Mouse (Mus musculus) midbrain, embryonic 16.5 days (tissue): ENCODE measurements around the gene M1ap. TPM values are rescaled to one million over a fixed set of nuclear protein-coding genes. Genes with fewer than 3 reads are reported as not detected.

Experiments
- ATAC-seq: fragments of 200-750 bp; cut with Nextera tagmentation; 2 replicates; pipeline ENCODE4 v1.8.0; 2017; ENCODE audit warnings: moderate TSS enrichment
- H3K27ac ChIP-seq: fragments of 300-500 bp; sonication (generic); 2 replicates; pipeline ENCODE4 v1.5.1; 2014; ENCODE audit warnings: mild to moderate bottlenecking, low read length, mixed read lengths
- H3K27me3 ChIP-seq: fragments of 300-500 bp; sonication (generic); 2 replicates; pipeline ENCODE4 v1.6.1; 2014; ENCODE audit warnings: low read depth, low read length, mixed read lengths; ENCODE audit not compliant: control insufficient read depth, insufficient read depth
- H3K36me3 ChIP-seq: fragments of 300-500 bp; sonication (generic); 2 replicates; pipeline ENCODE4 v1.6.1; 2014; ENCODE audit warnings: mild to moderate bottlenecking, low read length, moderate library complexity, mixed read lengths; ENCODE audit not compliant: control insufficient read depth, insufficient read depth
- H3K4me1 ChIP-seq: fragments of 300-500 bp; sonication (generic); 2 replicates; pipeline ENCODE4 v1.6.1; 2014; ENCODE audit warnings: mild to moderate bottlenecking, low read length, mixed read lengths; ENCODE audit not compliant: control insufficient read depth, insufficient read depth
- H3K4me2 ChIP-seq: fragments of 300-500 bp; sonication (generic); 2 replicates; pipeline ENCODE4 v1.6.1; 2014; ENCODE audit warnings: mild to moderate bottlenecking, low read length, mixed read lengths
- H3K4me3 ChIP-seq: fragments of 300-500 bp; sonication (generic); 2 replicates; pipeline ENCODE4 v1.5.1; 2014; ENCODE audit warnings: low read depth, mild to moderate bottlenecking, low read length, moderate library complexity, mixed read lengths
- H3K9ac ChIP-seq: fragments of 300-500 bp; sonication (generic); 2 replicates; pipeline ENCODE4 v1.6.1; 2014; ENCODE audit warnings: low read depth, low read length, mixed read lengths
- H3K9me3 ChIP-seq: fragments of 300-500 bp; sonication (generic); replicated peaks from 2 replicates; pipeline ENCODE4 v1.6.1; 2014; ENCODE audit warnings: mild to moderate bottlenecking, low read length, mixed read lengths; ENCODE audit not compliant: control insufficient read depth, poor library complexity, severe bottlenecking
- WGBS: fragments of 180-500 bp; shearing (Covaris S2); extraction: QIAGEN DNeasy Blood & Tissue Kit; methylation state at CpG from one replicate; pipeline ENCODE4 v1.1.7; 2014; 5-methylcytosine and 5-hydroxymethylcytosine counted together
- polyA plus RNA-seq: library from polyadenylated mRNA; unstranded; fragments of >200 nt; fragmentation: Nextera tagmentation; extraction: Ambion mirVana; gene quantifications from 2 replicates; pipeline ENCODE4 v1.2.1, GENCODE M21; 2015

Gene M1ap
- polyA plus RNA-seq, 1 experiment from 2014 or later, result not detected

- no peak for ATAC-seq
- no peak overlapping the region for H3K9ac ChIP-seq
- H3K4me3 ChIP-seq, result no peak overlapping the region
- no peaks in the 10 kb centered on the region for H3K4me1 ChIP-seq
- no peaks in the 10 kb centered on the region for H3K9me3 ChIP-seq
- WGBS, result 77% methylated on average over 4 of the region's 4 CpGs
- no peaks in the 10 kb centered on the region; the same call in 1 of the 2 replicates for H3K27me3 ChIP-seq
- no peaks in the 10 kb centered on the region for H3K36me3 ChIP-seq
- no peak overlapping the region for H3K4me2 ChIP-seq
- H3K27ac ChIP-seq, result no peak overlapping the region
These were observed 74.3 kb downstream of the M1ap start for GRCm38 (mm10) chr6:83020836-83021593.

- Histone ChIP-seq H3K27ac (no peak overlapping the region), H3K4me2 (no peak overlapping the region), H3K4me1 (no peaks in the 10 kb centered on the region), H3K9me3 (no peaks in the 10 kb centered on the region), H3K36me3 (no peaks in the 10 kb centered on the region), H3K4me3 (no peak overlapping the region), H3K27me3 (no peaks in the 10 kb centered on the region; the same call in 1 of the 2 replicates), H3K9ac (no peak overlapping the region)
- WGBS, result 92% methylated on average over 9 of the region's 9 CpGs
- no peak for ATAC-seq
These were observed 76.3 kb downstream of the M1ap start for GRCm38 (mm10) chr6:83023008-83023407.

GRCm38 (mm10) chr6:83023786-83024185 lies 77.1 kb downstream of the M1ap start:
- no peaks in the 10 kb centered on the region for H3K36me3 ChIP-seq
- no peak overlapping the region for H3K27ac ChIP-seq
- H3K9ac ChIP-seq, result no peak overlapping the region
- H3K4me1 ChIP-seq, result no peaks in the 10 kb centered on the region
- no peak overlapping the region for H3K4me3 ChIP-seq
- H3K4me2 ChIP-seq, result no peak overlapping the region
- no peaks in the 10 kb centered on the region for H3K9me3 ChIP-seq
- ATAC-seq, result no peak
- WGBS, result 93% methylated on average over 2 of the region's 2 CpGs
- H3K27me3 ChIP-seq, result no peaks in the 10 kb centered on the region; the same call in 1 of the 2 replicates

GRCm38 (mm10) chr6:83024421-83024820 lies 77.7 kb downstream of the M1ap start:
- no peaks in the 10 kb centered on the region for H3K36me3 ChIP-seq
- H3K27ac ChIP-seq, result no peak overlapping the region
- H3K4me3 ChIP-seq, result no peak overlapping the region
- no peaks in the 10 kb centered on the region for H3K9me3 ChIP-seq
- H3K4me1 ChIP-seq, result no peaks in the 10 kb centered on the region
- no peak for ATAC-seq
- no peak overlapping the region for H3K4me2 ChIP-seq
- WGBS, result 72% methylated on average over 4 of the region's 4 CpGs
- H3K9ac ChIP-seq, result no peak overlapping the region
- H3K27me3 ChIP-seq, result no peaks in the 10 kb centered on the region; the same call in 1 of the 2 replicates

- no peaks in the 10 kb centered on the region for H3K9me3 ChIP-seq
- 92% methylated on average over 4 of the region's 4 CpGs for WGBS
- no peak overlapping the region for H3K4me3 ChIP-seq
- no peak for ATAC-seq
- no peaks in the 10 kb centered on the region for H3K36me3 ChIP-seq
- no peaks in the 10 kb centered on the region for H3K4me1 ChIP-seq
- no peaks in the 10 kb centered on the region; the same call in 1 of the 2 replicates for H3K27me3 ChIP-seq
- H3K4me2 ChIP-seq, result no peak overlapping the region
- H3K27ac ChIP-seq, result no peak overlapping the region
- no peak overlapping the region for H3K9ac ChIP-seq
These were observed 78.5 kb downstream of the M1ap start for GRCm38 (mm10) chr6:83025221-83025620.

- Histone ChIP-seq H3K27me3 (peaks cover 7% of the 10 kb centered on the region), H3K9ac (no peak overlapping the region), H3K4me2 (no peak overlapping the region), H3K27ac (no peak overlapping the region), H3K4me3 (no peak overlapping the region), H3K9me3 (no peaks in the 10 kb centered on the region), H3K36me3 (no peaks in the 10 kb centered on the region), H3K4me1 (peaks cover under 1% of the 10 kb centered on the region; the same call in 1 of the 2 replicates)
- ATAC-seq, result no peak
- WGBS, result 69% methylated on average over 8 of the region's 8 CpGs
These were observed 80.6 kb downstream of the M1ap start for GRCm38 (mm10) chr6:83027293-83027692.

- no peaks in the 10 kb centered on the region for H3K36me3 ChIP-seq
- no peak overlapping the region for H3K4me2 ChIP-seq
- H3K4me3 ChIP-seq, result no peak overlapping the region
- peaks cover 7% of the 10 kb centered on the region for H3K27me3 ChIP-seq
- no peak overlapping the region for H3K9ac ChIP-seq
- no peak for ATAC-seq
- H3K4me1 ChIP-seq, result peaks cover 4% of the 10 kb centered on the region; the same call in 1 of the 2 replicates
- no peak overlapping the region for H3K27ac ChIP-seq
- no peaks in the 10 kb centered on the region for H3K9me3 ChIP-seq
- WGBS, result 60% methylated on average over 7 of the region's 9 CpGs
These were observed 81.0 kb downstream of the M1ap start for GRCm38 (mm10) chr6:83027706-83028105.

GRCm38 (mm10) chr6:83029777-83030176 lies 83.1 kb downstream of the M1ap start:
- Histone ChIP-seq H3K9ac (no peak overlapping the region), H3K9me3 (no peaks in the 10 kb centered on the region)
- 19% methylated on average over 10 of the region's 10 CpGs for WGBS

GRCm38 (mm10) chr6:83031111-83031510 lies 84.4 kb downstream of the M1ap start:
- no peak for ATAC-seq
- 62% methylated on average over 7 of the region's 7 CpGs for WGBS
- H3K4me1 ChIP-seq, result peaks cover 16% of the 10 kb centered on the region
- H3K9me3 ChIP-seq, result no peaks in the 10 kb centered on the region
- H3K9ac ChIP-seq, result no peak overlapping the region
- no peak overlapping the region for H3K27ac ChIP-seq
- H3K4me2 ChIP-seq, result no peak overlapping the region
- H3K36me3 ChIP-seq, result no peaks in the 10 kb centered on the region
- H3K4me3 ChIP-seq, result no peak overlapping the region
- H3K27me3 ChIP-seq, result peaks cover 25% of the 10 kb centered on the region

More at GRCm38 (mm10) chr6:83029777-83030176, 83.1 kb downstream of the M1ap start:
- no peaks in the 10 kb centered on the region for H3K36me3 ChIP-seq
- no peak for ATAC-seq
- peaks cover 24% of the 10 kb centered on the region for H3K27me3 ChIP-seq
- peaks cover 16% of the 10 kb centered on the region for H3K4me1 ChIP-seq
- H3K27ac ChIP-seq, result no peak overlapping the region
- no peak overlapping the region for H3K4me2 ChIP-seq
- no peak overlapping the region for H3K4me3 ChIP-seq
